Mouse (Mus musculus): ENCODE results near the gene Dlgap1.

DNA sequence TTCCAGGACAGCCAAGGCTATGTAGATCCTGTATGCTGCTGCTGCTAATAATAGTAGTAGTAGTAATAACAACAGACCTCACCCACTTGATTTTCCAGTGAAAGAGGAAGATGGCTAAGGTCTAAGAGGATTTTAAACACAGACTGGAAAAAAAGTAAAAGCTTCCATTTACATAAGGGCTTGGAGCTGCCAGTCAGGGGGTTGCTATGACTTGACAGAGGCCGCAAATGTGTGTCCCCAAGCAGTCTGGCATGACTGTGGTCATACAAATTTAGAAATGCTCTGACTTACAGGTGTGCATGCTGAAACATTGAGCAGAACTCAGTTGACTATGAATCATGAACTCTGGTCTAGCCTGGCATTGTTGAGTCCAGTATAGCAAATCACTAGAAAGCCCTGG, 839.0 kb downstream of the Dlgap1 start:
- TF ChIP-seq CTCF (IDR thresholded peaks at IDR 0.05; ENCODE audit: borderline replicate concordance, insufficient read depth, low read length) = no peak
- TF ChIP-seq POLR2A (IDR thresholded peaks at IDR 0.05; ENCODE audit: low read depth, low read length) = no peak

All from embryonic fibroblast, embryonic 13.5 days (primary cell).